22 mouse cellular contexts compared by ENCODE assay signal in the genomic region with DNA sequence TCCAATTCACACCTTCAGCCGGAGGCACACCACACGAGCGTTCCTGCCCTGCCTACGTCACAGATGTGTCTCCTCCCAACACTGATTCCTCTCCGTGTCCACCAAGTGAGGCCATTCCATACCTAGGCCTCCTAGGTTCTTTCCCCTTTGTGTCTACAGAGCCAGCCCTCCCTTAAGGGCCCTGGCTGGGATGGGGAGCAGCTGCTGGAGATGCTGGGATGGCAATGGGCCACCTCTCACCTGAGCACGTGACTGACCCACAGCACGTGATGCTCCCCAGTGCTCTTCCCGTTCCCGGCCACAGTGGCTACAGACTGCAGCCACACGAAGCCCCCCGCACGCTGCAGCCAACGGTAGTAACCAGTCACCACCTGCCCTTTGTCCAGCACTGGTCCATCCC. TPM values are rescaled to one million over a fixed set of nuclear protein-coding genes. Genes with fewer than 3 reads are reported as not detected.
DNase-seq lines count a peak whose midpoint lies in the region; TF ChIP-seq lines count a peak whose summit lies in the region.
"Had no signal": no experiment of that assay in that cellular context is flagged by ENCODE, and none has a peak within 500 bp of the region (broad histone marks: within the 10 kb centered on the region; RNA-seq: fewer than 3 reads in every experiment).

No protein-coding gene starts in this region.

- no peak for TF ChIP-seq RAD21 in CH12.LX (IDR thresholded peaks at IDR 0.05; ENCODE audit: low read depth, low read length)

- TF ChIP-seq CTCF in CH12.LX (conservative IDR thresholded peaks at IDR 0.05 in 1 of 2, IDR thresholded peaks at IDR 0.05 in 1 of 2; ENCODE audit: low read depth in 2 of 2, low read length in 2 of 2) = no peak

- peaks cover 8 to 36% of the 10 kb centered on the region in 2 experiments for H3K36me3 ChIP-seq in CH12.LX (replicated peaks in 1 of 2; ENCODE audit: control insufficient read depth in 1 of 2, insufficient read depth in 1 of 2, low read length in 1 of 2)
- H3K36me3 ChIP-seq: kidney, embryonic 15.5 days had no signal

- no peaks in the 10 kb centered on the region for H3K79me2 ChIP-seq in CH12.LX (replicated peaks; ENCODE audit: control insufficient read depth, extremely low read depth, insufficient read depth, poor library complexity, severe bottlenecking)

- peaks cover 3% of the 10 kb centered on the region for H3K27me3 ChIP-seq in CH12.LX (replicated peaks)

- peak; percentile 53 to 57 for DNase-seq in cerebellum, adult 18-20 months
- no peak for DNase-seq in cerebellum, postnatal 4 days (ENCODE audit: low spot score in 2 of 2)
- DNase-seq in left cerebral cortex, postnatal 4 days = peak; percentile 35
- DNase-seq in left cerebral cortex, adult 11 months (ENCODE audit: low spot score) = no peak
- DNase-seq in CH12.LX (ENCODE audit: extremely low read depth) = no peak
- DNase-seq in cerebellum, adult 9-11 months = peak; percentile 67
- DNase-seq in neural tube, embryonic 10.5 days (ENCODE audit: extremely low spot score, low spot score) = no peak
- no peak for DNase-seq in natural killer cell, adult 2 months (ENCODE audit: low spot score in 2 of 2)
- DNase-seq: adrenal gland, postnatal 25 days; forebrain, postnatal 0 days; gastrocnemius, postnatal 25 days; heart, postnatal 36 days; kidney, adult 11 months; kidney, postnatal 4 days had no signal

- no peak overlapping the region for H3K9ac ChIP-seq in CH12.LX (ENCODE audit: insufficient read depth, low read depth)
- H3K9ac ChIP-seq: forebrain, postnatal 0 days; heart, embryonic 15.5 days; kidney, embryonic 15.5 days; midbrain, embryonic 12.5 days had no signal

- peaks cover 5 to 6% of the 10 kb centered on the region in 2 experiments; a peak in 3 of 4 replicates for H3K4me1 ChIP-seq in CH12.LX (ENCODE audit: control insufficient read depth in 1 of 2, insufficient read depth in 2 of 2)
- H3K4me1 ChIP-seq: heart, embryonic 15.5 days; kidney, embryonic 15.5 days; midbrain, embryonic 12.5 days had no signal

- intact Hi-C loops in left cerebral cortex, postnatal 4 days (cut with DNase I) = no loop called here

- TF ChIP-seq POLR2A in CH12.LX (IDR thresholded peaks at IDR 0.05; ENCODE audit: low read depth, low read length) = no peak

- no peaks in the 10 kb centered on the region for H3K9me3 ChIP-seq in CH12.LX (replicated peaks; ENCODE audit: low read length)
- H3K9me3 ChIP-seq: heart, embryonic 15.5 days; kidney, embryonic 15.5 days; midbrain, embryonic 12.5 days had no signal

- no peak overlapping the region for H3K4me2 ChIP-seq in CH12.LX (ENCODE audit: insufficient read depth, low read depth, poor library complexity, severe bottlenecking)
- H3K4me2 ChIP-seq: heart, embryonic 15.5 days; kidney, embryonic 15.5 days; midbrain, embryonic 12.5 days had no signal

- H3K27ac ChIP-seq in CH12.LX (ENCODE audit: insufficient read depth, low read depth) = no peak overlapping the region
- H3K27ac ChIP-seq: heart, embryonic 15.5 days; kidney, embryonic 15.5 days; left cerebral cortex, adult 2 months; macrophage; midbrain, embryonic 12.5 days had no signal

- dilution Hi-C loops in CH12.LX (cut with MboI; ENCODE audit: extremely low pct_ligation_motif_present, extremely low pct_unique_long_range_greater_than_20kb, low sequenced_read_pairs) = no loop called here

- H3K4me3 ChIP-seq in CH12.LX (replicated peaks in 1 of 3; ENCODE audit: low read depth in 2 of 3, low read length in 2 of 3, poor library complexity in 1 of 3) = no peak overlapping the region
- H3K4me3 ChIP-seq: heart, embryonic 15.5 days; kidney, embryonic 15.5 days; left cerebral cortex, adult 2 months; midbrain, embryonic 12.5 days had no signal

- in situ Hi-C loops in CH12.LX (cut with MboI; ENCODE audit: low pct_ligation_motif_present, low pct_unique_long_range_greater_than_20kb, low sequenced_read_pairs) = no loop called here

- TF ChIP-seq EP300 in CH12.LX (IDR thresholded peaks at IDR 0.05; ENCODE audit: low read length) = no peak

TF ChIP-seq in CH12.LX, 34 proteins besides CTCF, POLR2A, EP300 and RAD21:
- peak; percentile 46; the same call in 1 of the 2 replicates for TF ChIP-seq BHLHE40 (IDR thresholded peaks at IDR 0.05; ENCODE audit: low read depth, low read length)
- TF ChIP-seq NELFE (IDR thresholded peaks at IDR 0.05; ENCODE audit: low read depth, low read length) = no peak

RNA-seq across cellular contexts. Expression of a gene that starts 8.0 kb away (rescaled TPM):
- total RNA-seq in left cerebral cortex, postnatal 4 days (2021) = 10 to 100 TPM; 61.8 to 66.8 TPM
- 89.1 and 97.8 TPM in 2 replicates for total RNA-seq in CH12.LX (2012; rRNA removed)
- total RNA-seq in CH12.LX (2014; rRNA removed) = 28.8 and 30.9 TPM in 2 replicates
- polyA plus RNA-seq in CH12.LX (2012; ENCODE audit: insufficient read length, low read depth) = 48.9 and 54.4 TPM in 2 replicates

RNA-seq across cellular contexts. Expression of a gene that starts 17.0 kb away (rescaled TPM):
- total RNA-seq in left cerebral cortex, postnatal 4 days (2021) = 10 to 100 TPM; 22.8 to 24.6 TPM
- total RNA-seq in CH12.LX (2012; rRNA removed) (0.08 and 0.17 TPM in 2 replicates), CH12.LX (2014; rRNA removed) (not detected in 2 replicates)
- polyA plus RNA-seq in CH12.LX (2012; ENCODE audit: insufficient read length, low read depth) = 0.56 and 0.61 TPM in 2 replicates
- total RNA-seq: adrenal gland, postnatal 25 days; common myeloid progenitor, adult 5-6 weeks; gastrocnemius, postnatal 25 days; heart, postnatal 36 days; liver, adult 2 months had no signal
- polyA plus RNA-seq: CD4-positive, CD25-positive, alpha-beta regulatory T cell, adult 4 months; liver, adult 2 months; macrophage had no signal

RNA-seq across cellular contexts. Expression of a gene that starts 59.9 kb away (rescaled TPM):
- total RNA-seq in left cerebral cortex, postnatal 4 days (2021) = 10 to 100 TPM; 67.8 to 68.5 TPM
- 26.8 and 30.4 TPM in 2 replicates for total RNA-seq in CH12.LX (2012; rRNA removed)
- total RNA-seq in CH12.LX (2014; rRNA removed) = 9.0 and 10.0 TPM in 2 replicates
- 34.0 and 44.2 TPM in 2 replicates for polyA plus RNA-seq in CH12.LX (2012; ENCODE audit: insufficient read length, low read depth)

Comparison
In these comparisons a context has a peak if more than half of its experiments do, and no peak if none do; other contexts are left out.
1. DNase-seq: peak in cerebellum, adult 18-20 months (2 of 2), left cerebral cortex, postnatal 4 days (single experiment) and cerebellum, adult 9-11 months (single experiment); none in cerebellum, postnatal 4 days (0 of 2), left cerebral cortex, adult 11 months (single experiment), CH12.LX (single experiment), neural tube, embryonic 10.5 days (single experiment) and natural killer cell, adult 2 months (0 of 2).
2. RNA of a gene that starts 17.0 kb away (total RNA-seq): 22.8 to 24.6 TPM in left cerebral cortex, postnatal 4 days; 0.08 to 0.17 TPM in CH12.LX; every median in the first group is over 10 times any median in the second.